In the genomic region with DNA sequence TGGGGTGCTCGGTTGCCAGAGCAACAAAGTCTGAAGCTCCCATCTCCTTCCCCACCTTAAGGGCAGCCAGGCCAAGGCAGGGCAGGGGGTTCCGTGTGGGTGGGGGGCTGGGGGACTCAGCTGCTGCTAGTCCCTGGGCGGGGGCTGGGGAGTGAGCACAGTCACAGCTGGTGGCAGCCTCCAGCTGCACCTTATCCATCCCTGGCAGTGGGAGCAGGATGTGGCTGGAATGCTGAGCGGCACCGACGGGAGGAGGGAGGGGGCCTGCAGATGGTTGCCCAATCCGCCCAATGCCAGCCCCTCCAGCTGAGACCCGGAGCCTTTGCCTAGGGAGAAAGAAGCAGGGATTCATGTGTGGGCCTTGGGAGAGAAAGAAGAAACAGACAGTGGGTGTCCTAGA, we compare ENCODE assay signal across 11 mouse cellular contexts. TPM values are rescaled to one million over a fixed set of nuclear protein-coding genes. Genes with fewer than 3 reads are reported as not detected.
DNase-seq lines count a peak whose midpoint lies in the region; ATAC-seq lines count a peak whose summit lies in the region.
"Had no signal": no experiment of that assay in that cellular context is flagged by ENCODE, and none has a peak within 500 bp of the region (broad histone marks: within the 10 kb centered on the region; RNA-seq: fewer than 3 reads in every experiment).

No protein-coding gene starts in this region.

- peaks cover 53% of the 10 kb centered on the region for H3K27me3 ChIP-seq in embryonic facial prominence, embryonic 10.5 days (replicated peaks; ENCODE audit: low read depth, poor library complexity, severe bottlenecking)
- no peaks in the 10 kb centered on the region; the same call in 1 of the 2 replicates for H3K27me3 ChIP-seq in hindbrain, embryonic 11.5 days (ENCODE audit: control insufficient read depth, insufficient read depth, low read length)
- H3K27me3 ChIP-seq in neural tube, embryonic 12.5 days (replicated peaks) = peaks cover 3% of the 10 kb centered on the region; the same call in 1 of the 2 replicates

- no peak overlapping the region for H3K4me2 ChIP-seq in hindbrain, embryonic 11.5 days (replicated peaks; ENCODE audit: low read depth, low read length)
- peak overlapping the region; percentile 44 for H3K4me2 ChIP-seq in neural tube, embryonic 12.5 days (replicated peaks)

- intact Hi-C loops in left cerebral cortex, postnatal 4 days (cut with DNase I) = no loop called here

- ATAC-seq in hindbrain, embryonic 11.5 days (ENCODE audit: low FRiP score) = peak; percentile 75; the same call in 1 of the 2 replicates
- ATAC-seq in neural tube, embryonic 12.5 days (ENCODE audit: low FRiP score, low read depth) = peak; percentile 85

- WGBS in embryonic facial prominence, embryonic 10.5 days = 39% methylated on average over 8 of the region's 8 CpGs
- WGBS in hindbrain, embryonic 11.5 days = 25% methylated on average over 8 of the region's 8 CpGs
- 25% methylated on average over 8 of the region's 8 CpGs for WGBS in neural tube, embryonic 12.5 days

- H3K4me1 ChIP-seq in embryonic facial prominence, embryonic 10.5 days = peaks cover 45% of the 10 kb centered on the region
- H3K4me1 ChIP-seq in hindbrain, embryonic 11.5 days (replicated peaks; ENCODE audit: control insufficient read depth, insufficient read depth, low read length) = peaks cover 7% of the 10 kb centered on the region; the same call in 1 of the 2 replicates
- H3K4me1 ChIP-seq in neural tube, embryonic 12.5 days = peaks cover 50% of the 10 kb centered on the region

- H3K4me3 ChIP-seq in embryonic facial prominence, embryonic 10.5 days = no peak overlapping the region
- no peak overlapping the region for H3K4me3 ChIP-seq in hindbrain, embryonic 11.5 days (ENCODE audit: low read depth, low read length)
- no peak overlapping the region for H3K4me3 ChIP-seq in neural tube, embryonic 12.5 days
- H3K4me3 ChIP-seq: layer of hippocampus, adult 2 months had no signal

- peak overlapping the region; percentile 35; the same call in 1 of the 2 replicates for H3K27ac ChIP-seq in embryonic facial prominence, embryonic 10.5 days (replicated peaks)
- peak overlapping the region; percentile 74 for H3K27ac ChIP-seq in hindbrain, embryonic 11.5 days (ENCODE audit: low read depth, low read length)
- peak overlapping the region; percentile 66 for H3K27ac ChIP-seq in neural tube, embryonic 12.5 days
- H3K27ac ChIP-seq: layer of hippocampus, adult 2 months had no signal

- H3K9ac ChIP-seq in hindbrain, embryonic 11.5 days (ENCODE audit: low read depth, low read length) = no peak overlapping the region
- H3K9ac ChIP-seq in neural tube, embryonic 12.5 days = 0 out of 2 replicates have a peak overlapping the region, but pooled peaks have one; percentile 33

- peak; percentile 90 for DNase-seq in left cerebral cortex, postnatal 4 days
- no peak for DNase-seq in left cerebral cortex, adult 9 months (ENCODE audit: low spot score in 2 of 2)
- no peak for DNase-seq in embryonic facial prominence, embryonic 10.5 days (ENCODE audit: low spot score)
- DNase-seq in hindbrain, embryonic 11.5 days (ENCODE audit: low spot score) = peak; percentile 56
- DNase-seq in MN1 (ENCODE audit: low spot score) = no peak
- DNase-seq in T-cell, adult 2 months (ENCODE audit: low spot score) = no peak
- DNase-seq in kidney, postnatal 14 days = no peak
- DNase-seq: heart, postnatal 10 days; liver had no signal

- no peaks in the 10 kb centered on the region for H3K9me3 ChIP-seq in embryonic facial prominence, embryonic 10.5 days
- H3K9me3 ChIP-seq in hindbrain, embryonic 11.5 days (ENCODE audit: control insufficient read depth, low read length) = no peaks in the 10 kb centered on the region
- H3K9me3 ChIP-seq in neural tube, embryonic 12.5 days = no peaks in the 10 kb centered on the region

- H3K36me3 ChIP-seq in embryonic facial prominence, embryonic 10.5 days (replicated peaks) = no peaks in the 10 kb centered on the region
- H3K36me3 ChIP-seq in hindbrain, embryonic 11.5 days (ENCODE audit: control insufficient read depth, insufficient read depth, low read length) = no peaks in the 10 kb centered on the region
- peaks cover 4% of the 10 kb centered on the region; the same call in 1 of the 2 replicates for H3K36me3 ChIP-seq in neural tube, embryonic 12.5 days

RNA-seq across cellular contexts. Expression of gene Asic1, which starts 6.9 kb away (rescaled TPM):
- 100 to 1,000 TPM; 101 to 102 TPM for total RNA-seq in left cerebral cortex, postnatal 4 days (2021)
- polyA plus RNA-seq in embryonic facial prominence, embryonic 10.5 days (2016; fragmentation: Nextera tagmentation; extraction: Ambion mirVana) = 3.2 and 4.9 TPM in 2 replicates
- polyA plus RNA-seq in hindbrain, embryonic 11.5 days (2014; fragmentation: Nextera tagmentation; extraction: Ambion mirVana) = 14.4 and 21.0 TPM in 2 replicates
- 54.3 and 62.6 TPM in 2 replicates for polyA plus RNA-seq in neural tube, embryonic 12.5 days (2016; fragmentation: Nextera tagmentation; extraction: Ambion mirVana)

RNA-seq across cellular contexts. Expression of gene Smarcd1, which starts 24.8 kb away (rescaled TPM):
- total RNA-seq in left cerebral cortex, postnatal 4 days (2021) = 100 to 1,000 TPM; 134 to 148 TPM
- 83.3 and 89.1 TPM in 2 replicates for polyA plus RNA-seq in embryonic facial prominence, embryonic 10.5 days (2016; fragmentation: Nextera tagmentation; extraction: Ambion mirVana)
- polyA plus RNA-seq in hindbrain, embryonic 11.5 days (2014; fragmentation: Nextera tagmentation; extraction: Ambion mirVana) = 99.1 and 103 TPM in 2 replicates
- 142 and 146 TPM in 2 replicates for polyA plus RNA-seq in neural tube, embryonic 12.5 days (2016; fragmentation: Nextera tagmentation; extraction: Ambion mirVana)

RNA-seq across cellular contexts. Expression of gene Racgap1, which starts 25.6 kb away (rescaled TPM):
- total RNA-seq in left cerebral cortex, postnatal 4 days (2021) = 10 to 100 TPM; 22.0 to 26.1 TPM
- 146 TPM in 2 replicates for polyA plus RNA-seq in embryonic facial prominence, embryonic 10.5 days (2016; fragmentation: Nextera tagmentation; extraction: Ambion mirVana)
- polyA plus RNA-seq in hindbrain, embryonic 11.5 days (2014; fragmentation: Nextera tagmentation; extraction: Ambion mirVana) = 161 and 202 TPM in 2 replicates
- 207 and 218 TPM in 2 replicates for polyA plus RNA-seq in neural tube, embryonic 12.5 days (2016; fragmentation: Nextera tagmentation; extraction: Ambion mirVana)

RNA-seq across cellular contexts. Expression of gene Gm17349, which starts 28.2 kb away (rescaled TPM):
- total RNA-seq in left cerebral cortex, postnatal 4 days (2021) = not detected
- not detected in 2 replicates for polyA plus RNA-seq in embryonic facial prominence, embryonic 10.5 days (2016; fragmentation: Nextera tagmentation; extraction: Ambion mirVana)
- not detected in 2 replicates for polyA plus RNA-seq in hindbrain, embryonic 11.5 days (2014; fragmentation: Nextera tagmentation; extraction: Ambion mirVana)
- polyA plus RNA-seq in neural tube, embryonic 12.5 days (2016; fragmentation: Nextera tagmentation; extraction: Ambion mirVana) = not detected in 2 replicates

RNA-seq across cellular contexts. Expression of gene Gpd1, which starts 40.2 kb away (rescaled TPM):
- total RNA-seq in left cerebral cortex, postnatal 4 days (2021) = 1 to 10 TPM; 6.7 to 6.8 TPM
- polyA plus RNA-seq in embryonic facial prominence, embryonic 10.5 days (2016; fragmentation: Nextera tagmentation; extraction: Ambion mirVana) = 0.42 and 0.55 TPM in 2 replicates
- 0.25 and 0.36 TPM in 2 replicates for polyA plus RNA-seq in hindbrain, embryonic 11.5 days (2014; fragmentation: Nextera tagmentation; extraction: Ambion mirVana)
- polyA plus RNA-seq in neural tube, embryonic 12.5 days (2016; fragmentation: Nextera tagmentation; extraction: Ambion mirVana) = 0.97 and 1.4 TPM in 2 replicates

Comparison
In these comparisons a context has a peak if more than half of its experiments do, and no peak if none do; other contexts are left out.
1. DNase-seq: peak in left cerebral cortex, postnatal 4 days (single experiment) and hindbrain, embryonic 11.5 days (single experiment); none in left cerebral cortex, adult 9 months (0 of 2), embryonic facial prominence, embryonic 10.5 days (single experiment), MN1 (single experiment), T-cell, adult 2 months (single experiment) and kidney, postnatal 14 days (single experiment).
2. Peak in every context shown above with its lines, with median percentiles within 50 percentile points of each other: H3K27ac ChIP-seq.